Mouse (Mus musculus) ES-E14 (cell line): ENCODE data around the gene Mkks.

Source experiments
- MAFK ChIP-seq: IDR thresholded peaks from 2 replicates; pipeline ENCODE4 v1.6.1; 2014; ENCODE audit warnings: mild to moderate bottlenecking, low read depth, low read length, inconsistent platforms; ENCODE audit not compliant: insufficient read depth
- ZC3H11A ChIP-seq: IDR thresholded peaks from 2 replicates; pipeline ENCODE4 v1.6.1; 2012; ENCODE audit warnings: low read depth, mild to moderate bottlenecking, inconsistent platforms, low read length, borderline replicate concordance
- ZNF384 ChIP-seq: IDR thresholded peaks from 2 replicates; pipeline ENCODE4 v1.6.1; 2012; ENCODE audit warnings: low read depth, low read length, inconsistent platforms

GRCm38 (mm10) chr2:136913021-136913420 lies 21.8 kb upstream of the Mkks start:
- TF ChIP-seq ZNF384 (no peak), ZC3H11A (no peak), MAFK (no peak)
